Mouse (Mus musculus): ENCODE measurements around the gene Atp1b3. TPM values are rescaled to one million over a fixed set of nuclear protein-coding genes. Genes with fewer than 3 reads are reported as not detected.
"Not testable (repeated sequence)": the region's sequence is repeated elsewhere in the genome, so short reads cannot be mapped to it uniquely, and the experiment has no call there.

Atp1b3 gene
- polyA plus RNA-seq, 1 experiment: 123 TPM

- TF ChIP-seq CTCF (IDR thresholded peaks at IDR 0.05; ENCODE audit: extremely low read depth, insufficient read depth, low read length) (no peak), POLR2A (IDR thresholded peaks at IDR 0.05; ENCODE audit: extremely low read depth, insufficient read depth, low read length) (no peak)
- H3K4me1 ChIP-seq (ENCODE audit: control insufficient read depth, insufficient read depth, low read length): no peaks in the 10 kb centered on the region
- H3K4me3 ChIP-seq (ENCODE audit: insufficient read depth, low read length): no peak overlapping the region
- H3K27ac ChIP-seq (ENCODE audit: insufficient read depth, low read length): no peak overlapping the region
Measured at GRCm38 (mm10) chr9:96369654-96370384, 5.6 kb upstream of the Atp1b3 start.

DNA sequence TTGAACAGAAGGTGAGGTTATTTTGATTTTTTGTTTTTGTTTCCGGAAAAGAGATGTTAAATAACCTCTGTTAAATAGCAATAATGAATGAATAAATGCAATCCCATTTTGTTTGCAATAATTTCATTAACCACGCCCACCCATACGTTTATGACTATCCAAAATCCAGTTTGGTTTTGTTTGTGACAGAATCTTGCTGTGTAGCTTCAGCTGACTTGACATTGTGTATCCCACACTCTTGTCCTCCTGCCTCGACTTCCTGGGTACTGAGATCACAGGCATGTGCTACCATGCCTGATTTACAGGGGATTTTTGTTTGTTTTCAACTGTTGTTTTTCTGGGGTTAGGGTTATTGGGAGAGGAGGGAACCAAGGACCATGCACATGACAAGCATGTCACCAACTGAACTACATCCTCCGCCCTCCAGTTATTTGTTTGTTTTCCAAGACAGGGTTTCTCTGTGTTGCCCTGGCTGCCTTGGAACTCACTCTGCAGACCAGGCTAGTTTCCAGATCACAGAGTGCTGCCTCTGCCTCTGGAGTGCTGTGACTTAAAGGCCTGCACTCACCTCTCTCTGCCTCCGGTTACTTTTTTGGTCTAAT, 1.1 kb upstream of the Atp1b3 start:
- H3K4me1 ChIP-seq (ENCODE audit: control insufficient read depth, insufficient read depth, low read length): peaks cover 2% of the 10 kb centered on the region; the same call in 1 of the 2 replicates
- no peak overlapping the region for H3K4me3 ChIP-seq (ENCODE audit: insufficient read depth, low read length)
- TF ChIP-seq CTCF (IDR thresholded peaks at IDR 0.05; ENCODE audit: extremely low read depth, insufficient read depth, low read length): no peak
- no peak for TF ChIP-seq POLR2A (IDR thresholded peaks at IDR 0.05; ENCODE audit: extremely low read depth, insufficient read depth, low read length)
- H3K27ac ChIP-seq (ENCODE audit: insufficient read depth, low read length): no peak overlapping the region

DNA sequence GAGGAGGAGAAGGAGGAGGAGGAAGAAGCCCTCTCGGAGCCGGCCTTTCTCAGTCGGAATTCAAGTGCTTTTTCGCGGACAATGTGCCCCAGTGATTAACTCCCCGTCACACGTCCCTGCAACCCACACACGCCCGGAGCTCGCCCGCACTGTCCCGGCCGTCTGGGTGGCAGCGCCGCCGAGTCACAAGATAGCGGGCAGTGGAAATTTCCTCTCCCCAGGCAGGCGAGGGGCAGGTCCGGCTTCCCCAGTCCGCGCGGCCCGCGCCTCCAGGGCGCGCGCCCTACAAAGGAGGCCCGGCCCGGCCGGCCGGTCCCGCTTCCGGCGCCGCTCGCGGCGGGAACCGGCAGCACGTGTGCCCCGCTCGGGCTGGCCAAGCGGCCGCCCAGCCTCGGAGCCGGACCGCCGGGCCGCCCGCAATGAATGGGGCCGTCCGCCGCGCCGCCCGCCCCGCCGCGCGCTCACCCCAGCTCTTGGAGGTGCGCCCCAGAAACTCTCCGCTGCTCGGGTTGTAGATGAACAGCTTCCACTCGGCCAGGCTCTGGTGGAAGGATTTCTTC, 581 bp downstream of the Atp1b3 start:
- H3K27ac ChIP-seq (ENCODE audit: insufficient read depth, low read length): peak overlapping the region; percentile 95
- H3K4me1 ChIP-seq (ENCODE audit: control insufficient read depth, insufficient read depth, low read length): peaks cover 2% of the 10 kb centered on the region; the same call in 1 of the 2 replicates
- TF ChIP-seq CTCF (IDR thresholded peaks at IDR 0.05; ENCODE audit: extremely low read depth, insufficient read depth, low read length) (no peak), POLR2A (IDR thresholded peaks at IDR 0.05; ENCODE audit: extremely low read depth, insufficient read depth, low read length) (no peak)
- H3K4me3 ChIP-seq (ENCODE audit: insufficient read depth, low read length): peak overlapping the region; percentile 66

- Histone ChIP-seq H3K4me3 (ENCODE audit: insufficient read depth, low read length) (no peak overlapping the region), H3K4me1 (ENCODE audit: control insufficient read depth, insufficient read depth, low read length) (peaks cover 2% of the 10 kb centered on the region; the same call in 1 of the 2 replicates), H3K27ac (ENCODE audit: insufficient read depth, low read length) (no peak overlapping the region)
- no peak for TF ChIP-seq CTCF (IDR thresholded peaks at IDR 0.05; ENCODE audit: extremely low read depth, insufficient read depth, low read length)
- no peak for TF ChIP-seq POLR2A (IDR thresholded peaks at IDR 0.05; ENCODE audit: extremely low read depth, insufficient read depth, low read length)
Measured at GRCm38 (mm10) chr9:96360056-96360455, 4.2 kb downstream of the Atp1b3 start.

GRCm38 (mm10) chr9:96353799-96354198, 10.4 kb downstream of the Atp1b3 start:
- Histone ChIP-seq H3K27ac (ENCODE audit: insufficient read depth, low read length) (no peak overlapping the region), H3K4me1 (ENCODE audit: control insufficient read depth, insufficient read depth, low read length) (no peaks in the 10 kb centered on the region; the same call in 1 of the 2 replicates), H3K4me3 (ENCODE audit: insufficient read depth, low read length) (no peak overlapping the region)
- TF ChIP-seq CTCF (IDR thresholded peaks at IDR 0.05; ENCODE audit: extremely low read depth, insufficient read depth, low read length) (no peak), POLR2A (IDR thresholded peaks at IDR 0.05; ENCODE audit: extremely low read depth, insufficient read depth, low read length) (no peak)

- H3K4me3 ChIP-seq (ENCODE audit: insufficient read depth, low read length): no peak overlapping the region
- no peak for TF ChIP-seq CTCF (IDR thresholded peaks at IDR 0.05; ENCODE audit: extremely low read depth, insufficient read depth, low read length)
- TF ChIP-seq POLR2A (IDR thresholded peaks at IDR 0.05; ENCODE audit: extremely low read depth, insufficient read depth, low read length): no peak
- H3K4me1 ChIP-seq (ENCODE audit: control insufficient read depth, insufficient read depth, low read length): no peaks in the 10 kb centered on the region; the same call in 1 of the 2 replicates
- H3K27ac ChIP-seq (ENCODE audit: insufficient read depth, low read length): no peak overlapping the region
Measured at GRCm38 (mm10) chr9:96353121-96353769, 11.0 kb downstream of the Atp1b3 start.

DNA sequence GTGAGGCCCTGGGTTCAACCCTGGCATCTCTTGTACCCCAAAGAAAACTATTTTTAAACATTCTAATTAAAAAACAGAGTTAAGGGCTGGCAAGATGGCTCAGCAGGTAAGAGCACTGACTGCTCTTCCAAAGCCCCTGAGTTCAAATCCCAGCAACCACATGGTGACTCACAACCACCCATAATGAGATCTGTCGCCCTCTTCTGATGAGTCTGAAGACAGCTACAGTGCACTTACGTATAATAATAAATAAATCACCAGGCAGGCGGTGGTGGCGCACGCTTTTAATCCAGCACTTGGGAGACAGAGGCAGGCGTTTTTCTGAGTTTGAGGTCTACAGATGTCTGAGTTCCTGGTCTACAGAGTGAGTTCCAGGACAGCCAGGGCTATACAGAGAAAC, 12.5 kb downstream of the Atp1b3 start:
- H3K4me1 ChIP-seq (ENCODE audit: control insufficient read depth, insufficient read depth, low read length); H3K4me3 ChIP-seq (ENCODE audit: insufficient read depth, low read length); H3K27ac ChIP-seq (ENCODE audit: insufficient read depth, low read length): not testable (repeated sequence)

DNA sequence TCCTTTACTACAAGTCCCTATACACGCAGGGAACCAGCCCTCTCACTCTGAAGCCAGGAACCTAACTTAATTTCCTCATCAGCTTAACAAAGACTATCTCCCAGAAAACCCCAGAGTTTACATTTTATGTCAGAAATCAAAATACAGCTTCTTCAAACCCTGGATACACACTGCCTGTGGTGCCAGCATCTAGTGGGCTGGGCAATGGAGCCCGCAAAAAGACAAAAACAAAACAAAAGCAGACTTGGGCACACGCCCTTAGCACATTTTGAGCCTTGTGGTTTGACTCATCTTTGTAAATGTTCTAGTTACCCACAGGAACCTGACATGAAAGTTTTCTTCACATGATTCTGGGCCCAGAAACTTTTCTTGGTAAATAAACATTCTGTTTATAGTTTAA, 13.8 kb downstream of the Atp1b3 start:
- no peak for TF ChIP-seq POLR2A (IDR thresholded peaks at IDR 0.05; ENCODE audit: extremely low read depth, insufficient read depth, low read length)
- no peak for TF ChIP-seq CTCF (IDR thresholded peaks at IDR 0.05; ENCODE audit: extremely low read depth, insufficient read depth, low read length)
- no peak overlapping the region for H3K27ac ChIP-seq (ENCODE audit: insufficient read depth, low read length)
- no peak overlapping the region for H3K4me3 ChIP-seq (ENCODE audit: insufficient read depth, low read length)
- H3K4me1 ChIP-seq (ENCODE audit: control insufficient read depth, insufficient read depth, low read length): no peaks in the 10 kb centered on the region; the same call in 1 of the 2 replicates

- TF ChIP-seq CTCF (IDR thresholded peaks at IDR 0.05; ENCODE audit: extremely low read depth, insufficient read depth, low read length): peak; percentile 69
- TF ChIP-seq POLR2A (IDR thresholded peaks at IDR 0.05; ENCODE audit: extremely low read depth, insufficient read depth, low read length): no peak
- no peak overlapping the region for H3K27ac ChIP-seq (ENCODE audit: insufficient read depth, low read length)
- no peak overlapping the region for H3K4me3 ChIP-seq (ENCODE audit: insufficient read depth, low read length)
- H3K4me1 ChIP-seq (ENCODE audit: control insufficient read depth, insufficient read depth, low read length): no peaks in the 10 kb centered on the region; the same call in 1 of the 2 replicates
Measured at GRCm38 (mm10) chr9:96350010-96350409, 14.2 kb downstream of the Atp1b3 start.

All from cortical plate, adult 2 months (tissue).